Mouse (Mus musculus): ENCODE measurements at regions not wholly inside any gene's neighbourhood (a gene's known extent, or its start where the extent isn't known, plus 50 kb on each side); places are given as distances from the start of the nearest gene placed in this dataset.

GRCm38 (mm10) chr10:116649287-116649686 is 68.0 kb upstream of the Cnot2 start:
- TF ChIP-seq CTCF (IDR thresholded peaks at IDR 0.05; ENCODE audit: low read depth, low read length) (no peak), GATA1 (IDR thresholded peaks at IDR 0.05; ENCODE audit: borderline replicate concordance, low read length) (no peak)
